Mouse (Mus musculus) liver, embryonic 14.5 days (tissue): ENCODE data around the gene Ak5.

Experiments used
- CTCF ChIP-seq: IDR thresholded peaks from 2 replicates; pipeline ENCODE4 v1.5.1; 2016; ENCODE audit warnings: antibody characterized with exemption, low read depth, control low read depth
- EP300 ChIP-seq: IDR thresholded peaks from 2 replicates; pipeline ENCODE4 v1.6.1; 2016; ENCODE audit warnings: antibody characterized with exemption, low read depth

DNA sequence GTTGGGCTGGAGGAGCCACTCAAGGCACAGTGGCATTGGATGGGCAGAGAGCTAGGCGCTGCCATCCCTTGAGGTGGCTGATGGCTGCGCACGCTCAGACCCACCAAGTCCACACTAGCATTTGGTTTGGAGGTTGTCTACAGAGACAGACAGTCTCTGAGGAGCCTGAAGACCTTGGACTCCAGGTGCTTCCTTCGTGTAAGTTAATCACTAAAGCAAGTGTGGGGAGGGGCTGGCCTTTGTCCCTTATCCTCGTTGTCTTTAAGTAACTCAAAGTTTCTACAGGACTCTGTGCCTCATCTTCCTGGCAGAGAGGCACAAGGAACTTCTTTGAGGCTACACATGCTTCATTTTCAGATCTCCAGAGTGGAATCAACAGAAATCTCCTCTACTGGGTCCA, 29.9 kb upstream of the Ak5 start:
- TF ChIP-seq CTCF (no peak), EP300 (no peak)
